Mouse (Mus musculus): Measurements from ENCODE around the gene Lat.
"Not testable (repeated sequence)": the region's sequence is repeated elsewhere in the genome, so short reads cannot be mapped to it uniquely, and the experiment has no call there.

The Lat gene

DNA sequence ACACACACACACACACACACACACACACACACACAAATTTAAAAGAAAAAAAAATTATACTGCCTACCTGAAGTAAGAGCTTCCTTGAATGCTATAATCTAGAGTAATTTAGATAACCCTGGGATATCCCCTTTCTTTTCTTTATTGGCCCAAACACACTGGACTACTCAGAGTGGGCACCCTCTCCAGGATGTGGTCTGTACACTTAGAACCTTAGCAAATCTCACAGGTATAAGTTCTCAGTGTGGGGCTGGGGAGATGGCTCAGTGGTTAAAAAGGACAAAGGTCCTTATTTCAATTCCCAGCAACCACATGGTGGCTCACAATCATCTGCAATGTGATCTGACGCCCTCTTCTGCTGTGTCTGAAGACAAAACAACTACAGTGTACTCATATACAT is 22.3 kb downstream of the Lat start:
- in situ Hi-C loops (cut with MboI; ENCODE audit: low pct_unique_long_range_greater_than_20kb in 1 of 2, low sequenced_read_pairs in 2 of 2, unreplicated experiment in 1 of 2): no loop called here

DNA sequence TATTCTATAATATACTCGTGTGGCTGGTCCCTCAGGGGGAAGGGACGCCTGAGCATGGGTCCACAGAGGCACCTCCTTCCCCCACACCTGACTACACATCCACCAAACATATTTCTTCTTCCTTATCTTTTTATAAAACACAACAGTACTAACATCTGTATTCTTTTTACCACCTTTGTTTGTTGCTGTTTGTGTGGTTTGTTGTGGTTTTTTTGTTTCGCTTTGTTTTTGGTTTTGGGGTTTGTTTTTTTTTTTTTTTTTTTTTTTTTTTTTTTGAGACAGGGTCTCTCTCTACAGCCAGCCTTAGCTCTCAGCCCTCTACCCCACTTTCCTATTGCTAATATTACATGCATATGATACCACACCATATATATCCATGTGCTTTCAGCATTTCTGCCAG is 23.4 kb downstream of the Lat start:
- in situ Hi-C loops (cut with MboI; ENCODE audit: low pct_unique_long_range_greater_than_20kb in 1 of 2, low sequenced_read_pairs in 2 of 2, unreplicated experiment in 1 of 2): no loop called here

DNA sequence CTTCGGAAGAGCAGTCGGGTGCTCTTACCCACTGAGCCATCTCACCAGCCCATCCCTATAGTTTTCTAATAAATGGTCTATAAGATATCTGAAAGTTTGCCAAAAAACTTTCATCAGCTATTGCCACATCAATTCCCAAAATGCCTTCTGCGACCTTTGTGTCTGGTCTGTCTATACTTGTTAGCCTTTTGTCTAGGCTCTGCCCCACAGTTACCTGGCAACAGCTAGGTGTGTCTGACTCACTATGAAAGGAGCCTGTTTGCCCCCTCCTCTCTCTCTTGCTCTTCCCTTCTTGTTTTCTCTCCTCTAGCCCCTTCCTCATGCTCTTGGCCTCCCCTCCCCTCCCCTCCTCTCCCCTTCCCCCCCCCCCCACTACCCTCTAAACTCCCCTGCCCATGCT is 23.8 kb downstream of the Lat start:
- in situ Hi-C loops (cut with MboI; ENCODE audit: low pct_unique_long_range_greater_than_20kb in 1 of 2, low sequenced_read_pairs in 2 of 2, unreplicated experiment in 1 of 2): no loop called here

GRCm38 (mm10) chr7:126340896-126341295 is 28.5 kb downstream of the Lat start:
- in situ Hi-C loops (cut with MboI; ENCODE audit: low pct_unique_long_range_greater_than_20kb in 1 of 2, low sequenced_read_pairs in 2 of 2, unreplicated experiment in 1 of 2): no loop called here

GRCm38 (mm10) chr7:126340206-126340618 is 29.2 kb downstream of the Lat start:
- in situ Hi-C loops (cut with MboI; ENCODE audit: low pct_unique_long_range_greater_than_20kb in 1 of 2, low sequenced_read_pairs in 2 of 2, unreplicated experiment in 1 of 2): no loop called here

DNA sequence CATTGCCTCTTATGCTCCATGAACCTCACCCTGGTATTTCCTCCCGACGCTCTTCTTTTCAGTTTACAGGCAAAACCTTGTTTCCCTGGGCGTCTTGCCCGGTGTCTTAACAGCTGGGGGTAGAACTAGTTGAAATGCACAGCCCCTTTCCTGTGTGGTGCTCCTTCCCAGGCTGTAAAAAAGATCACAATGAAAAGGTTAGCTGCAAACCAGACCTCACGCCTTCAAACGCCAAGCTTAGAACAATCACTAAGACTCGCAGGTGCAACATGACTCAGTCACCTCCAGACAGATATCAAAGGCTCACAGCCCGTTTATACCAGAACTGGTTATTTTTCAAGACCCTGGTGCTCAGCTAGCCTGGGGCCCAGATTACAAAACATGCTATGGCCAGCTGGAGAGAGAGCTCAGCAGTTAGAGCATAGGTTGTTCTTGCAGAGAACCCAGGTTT is 29.8 kb downstream of the Lat start:
- in situ Hi-C loops (cut with MboI; ENCODE audit: low pct_unique_long_range_greater_than_20kb in 1 of 2, low sequenced_read_pairs in 2 of 2, unreplicated experiment in 1 of 2): loop anchor here in 1 of 2 experiments (5.0 kb wide), 1 partner anchor 38 kb away; the partner anchor contains the start of gene Spns1

DNA sequence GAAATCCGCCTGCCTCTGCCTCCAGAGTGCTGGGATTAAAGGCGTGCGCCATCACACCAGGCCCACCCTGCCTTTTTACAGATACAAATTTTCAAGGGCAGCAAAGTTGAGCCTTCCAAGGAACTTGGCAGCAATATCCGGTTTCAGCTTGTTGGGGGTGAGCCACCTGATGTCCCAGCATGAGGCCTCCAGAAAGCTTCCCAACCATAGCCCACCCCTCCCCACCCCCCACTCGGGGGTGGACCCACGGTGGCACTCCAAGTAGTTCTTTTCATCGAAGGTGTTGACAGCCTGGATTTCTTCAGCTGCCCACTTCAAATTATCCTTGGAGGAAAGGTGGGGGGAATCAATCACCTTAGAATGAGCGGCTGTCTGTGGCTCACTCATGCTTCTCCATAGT is 30.5 kb downstream of the Lat start:
- in situ Hi-C loops (cut with MboI; ENCODE audit: low pct_unique_long_range_greater_than_20kb in 1 of 2, low sequenced_read_pairs in 2 of 2, unreplicated experiment in 1 of 2): loop anchor here in 1 of 2 experiments (5.0 kb wide), 1 partner anchor 38 kb away; the partner anchor contains the start of gene Spns1

DNA sequence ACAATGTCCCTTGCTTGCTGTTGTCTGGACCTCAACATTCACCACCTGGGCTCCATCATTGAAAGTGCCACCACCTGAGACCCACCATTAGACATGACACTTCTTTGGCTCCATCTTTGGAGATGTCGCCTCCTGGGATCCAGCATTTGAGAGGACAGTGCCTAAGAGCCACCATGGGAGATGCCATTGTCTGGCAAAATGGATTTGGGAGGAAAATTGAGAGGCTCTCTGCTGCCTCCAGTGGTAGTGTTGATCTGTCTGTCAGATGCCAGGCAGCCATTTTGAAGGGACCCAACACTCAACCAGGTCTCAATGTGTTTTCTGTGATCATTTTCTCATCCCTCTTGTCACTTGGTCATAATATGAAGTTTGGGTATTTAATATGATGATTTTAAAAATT is 33.8 kb downstream of the Lat start:
- in situ Hi-C loops (cut with MboI; ENCODE audit: low pct_unique_long_range_greater_than_20kb in 1 of 2, low sequenced_read_pairs in 2 of 2, unreplicated experiment in 1 of 2): loop anchor here in 1 of 2 experiments (5.0 kb wide), 1 partner anchor 42 kb away; the partner anchor contains the start of gene Spns1

DNA sequence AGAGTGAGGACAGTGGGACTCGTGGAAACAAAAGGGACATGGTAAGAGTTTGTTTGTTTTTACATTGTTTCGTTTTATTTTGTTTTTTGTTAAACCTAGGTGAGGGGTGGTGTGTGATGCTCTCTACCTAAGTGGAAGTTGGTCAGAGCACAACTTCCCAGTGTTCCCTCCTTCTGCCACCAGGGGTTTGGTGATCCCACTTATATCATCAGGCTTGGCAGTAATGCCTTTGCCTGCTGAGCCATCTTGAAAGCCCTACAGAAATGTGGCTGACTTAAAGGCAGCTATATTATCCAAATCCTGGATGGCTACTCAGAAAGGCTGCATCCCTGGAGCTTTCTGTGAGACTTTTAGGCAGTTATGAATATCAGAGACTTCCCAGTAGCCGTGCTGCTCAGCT is 36.7 kb downstream of the Lat start:
- in situ Hi-C loops (cut with MboI; ENCODE audit: low pct_unique_long_range_greater_than_20kb in 1 of 2, low sequenced_read_pairs in 2 of 2, unreplicated experiment in 1 of 2): no loop called here

DNA sequence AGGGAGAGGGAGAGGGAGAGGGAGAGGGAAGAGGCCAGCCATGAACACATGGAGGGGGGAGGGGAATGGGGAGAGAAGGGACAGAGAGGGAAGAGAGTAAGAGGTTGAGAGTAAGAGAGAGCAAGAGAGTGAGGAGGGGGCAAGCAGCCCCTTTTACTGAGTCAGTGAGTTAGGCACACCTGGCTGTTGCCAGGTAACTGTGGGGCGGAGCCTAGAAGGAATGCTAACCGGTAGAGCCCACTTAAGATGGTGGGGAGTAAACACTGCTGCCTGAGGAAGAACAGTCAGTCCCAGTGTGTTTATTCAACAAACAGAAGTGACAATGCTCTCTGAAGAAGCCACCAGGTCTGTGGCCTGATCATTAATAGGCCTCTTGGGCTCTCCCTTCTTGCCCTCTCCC is 38.7 kb downstream of the Lat start:
- in situ Hi-C loops (cut with MboI; ENCODE audit: low pct_unique_long_range_greater_than_20kb in 1 of 2, low sequenced_read_pairs in 2 of 2, unreplicated experiment in 1 of 2): no loop called here

DNA sequence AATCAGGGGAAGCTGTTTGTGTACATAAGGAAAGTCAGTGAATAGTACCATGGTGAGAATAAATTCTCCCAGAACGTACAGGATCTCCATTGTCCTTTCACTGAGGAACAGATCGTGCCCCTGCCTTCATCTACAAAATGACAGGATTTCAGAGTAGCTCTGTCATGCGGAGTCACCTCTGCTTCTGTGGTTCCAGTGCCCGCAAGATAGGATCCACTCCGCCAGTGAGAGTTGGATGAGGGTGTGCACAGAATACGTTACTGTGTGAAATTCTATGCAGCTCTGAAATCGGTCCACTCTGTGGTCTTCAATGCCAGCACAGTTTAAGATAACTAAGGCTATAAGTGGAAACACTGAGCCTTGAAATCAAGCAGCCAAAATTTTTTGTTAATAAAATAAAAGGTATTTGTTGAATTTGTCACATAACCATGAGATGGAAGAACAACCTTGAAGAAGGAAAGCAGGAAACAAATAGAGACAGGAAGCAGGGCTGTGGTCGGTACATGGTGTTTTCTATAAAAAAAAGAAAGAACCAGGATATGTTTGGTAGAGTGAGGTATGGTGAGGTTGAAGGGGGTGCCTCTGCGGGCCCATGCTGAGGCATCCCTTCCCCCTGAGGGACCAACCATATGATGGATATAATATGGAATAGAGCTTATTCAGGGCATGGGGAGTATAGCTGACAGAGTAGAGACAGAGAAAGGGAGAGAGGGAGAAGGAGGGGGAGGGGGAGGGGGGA is 39.3 kb downstream of the Lat start:
- in situ Hi-C loops (cut with MboI; ENCODE audit: low pct_unique_long_range_greater_than_20kb in 1 of 2, low sequenced_read_pairs in 2 of 2, unreplicated experiment in 1 of 2): no loop called here

GRCm38 (mm10) chr7:126328848-126329247 is 40.5 kb downstream of the Lat start:
- in situ Hi-C loops (cut with MboI; ENCODE audit: low pct_unique_long_range_greater_than_20kb in 1 of 2, low sequenced_read_pairs in 2 of 2, unreplicated experiment in 1 of 2): not testable (repeated sequence)

GRCm38 (mm10) chr7:126325576-126326273 is 43.6 kb downstream of the Lat start:
- in situ Hi-C loops (cut with MboI; ENCODE audit: low pct_unique_long_range_greater_than_20kb in 1 of 2, low sequenced_read_pairs in 2 of 2, unreplicated experiment in 1 of 2): not testable (repeated sequence)

DNA sequence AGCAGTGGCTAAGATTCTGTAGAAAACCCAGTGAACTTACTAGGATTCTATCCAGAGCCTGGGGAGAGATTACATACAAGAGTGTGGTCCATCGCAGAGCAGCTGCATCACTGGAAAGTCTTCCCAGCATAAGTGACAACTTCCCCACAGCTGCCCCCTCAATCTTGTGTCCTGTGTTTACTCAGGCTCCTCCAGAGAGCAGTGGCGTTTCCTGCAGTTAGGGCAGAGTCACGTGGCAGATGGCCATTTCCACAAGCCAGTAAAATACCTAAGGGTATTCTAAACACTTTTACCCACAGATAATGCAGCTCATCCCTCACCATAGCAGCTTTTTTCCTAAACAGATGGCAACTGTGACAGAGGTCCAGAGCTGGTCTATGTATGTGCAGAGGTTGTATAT is 44.6 kb downstream of the Lat start:
- in situ Hi-C loops (cut with MboI; ENCODE audit: low pct_unique_long_range_greater_than_20kb in 1 of 2, low sequenced_read_pairs in 2 of 2, unreplicated experiment in 1 of 2): no loop called here

DNA sequence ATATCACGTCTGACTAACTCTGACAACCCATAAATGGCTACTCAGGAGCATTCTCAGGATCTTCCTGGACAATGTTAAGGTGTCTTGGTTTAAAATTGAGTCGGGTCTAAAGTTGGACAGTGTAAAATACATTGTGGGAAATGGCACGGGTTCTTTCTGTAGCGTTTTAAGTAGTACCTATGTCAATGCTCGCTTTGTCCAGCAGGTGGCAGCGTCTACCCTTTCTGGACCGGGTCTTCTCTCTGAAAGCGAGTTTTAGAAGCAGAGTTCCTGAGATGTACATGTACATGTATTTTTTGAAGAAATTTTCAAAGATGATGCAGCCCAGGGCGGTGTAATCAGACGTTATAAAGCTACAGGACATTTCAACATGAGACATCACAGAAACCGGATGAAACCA is 45.6 kb downstream of the Lat start:
- in situ Hi-C loops (cut with MboI; ENCODE audit: low pct_unique_long_range_greater_than_20kb in 1 of 2, low sequenced_read_pairs in 2 of 2, unreplicated experiment in 1 of 2): no loop called here

- in situ Hi-C loops (cut with MboI; ENCODE audit: low pct_unique_long_range_greater_than_20kb in 1 of 2, low sequenced_read_pairs in 2 of 2, unreplicated experiment in 1 of 2): loop anchor here in 1 of 2 experiments (10.0 kb wide), 1 partner anchor 49 kb away; no protein-coding TSS in a partner anchor
Measured at GRCm38 (mm10) chr7:126314273-126314672, 55.1 kb downstream of the Lat start.

Data from mouse embryonic stem cell (cell line).